ENCODE assay signal across 30 mouse cellular contexts in genomic region chr12:26844917-26845316, GRCm38 (mm10).
DNase-seq lines count a peak whose midpoint lies in the region; ATAC-seq and TF ChIP-seq lines count a peak whose summit lies in the region.
"Had no signal": no experiment of that assay in that cellular context is flagged by ENCODE, and none has a peak within 500 bp of the region (broad histone marks: within the 10 kb centered on the region; RNA-seq: fewer than 3 reads in every experiment).

No protein-coding gene starts in this region.

- no peak for TF ChIP-seq POLR2A in brain, embryonic 14.5 days (IDR thresholded peaks at IDR 0.05; ENCODE audit: borderline replicate concordance, extremely low read depth, insufficient read depth, insufficient read length, poor library complexity, severe bottlenecking)

- DNase-seq in hindbrain, embryonic 10.5 days (ENCODE audit: low spot score): no peak
- DNase-seq in hindbrain, embryonic 14.5 days (ENCODE audit: low spot score): no peak
- peak; percentile 18 for DNase-seq in brain, embryonic 14.5 days (ENCODE audit: low read depth)
- DNase-seq in limb, embryonic 10.5 days (ENCODE audit: low spot score): peak; percentile 45
- DNase-seq in midbrain, postnatal 0 days (ENCODE audit: low spot score): no peak
- no peak for DNase-seq in layer of hippocampus, postnatal 36 days
- DNase-seq: adrenal gland, postnatal 10 days; cerebellum, adult 11 months; cerebellum, adult 9-10 months; gastrocnemius, postnatal 25 days; heart, adult 11 months; kidney, adult 11 months; kidney, postnatal 25 days; right cerebral cortex, postnatal 4 days; thymus, adult 18-20 months; thymus, postnatal 25 days had no signal

- peak overlapping the region; percentile 40 for H3K27ac ChIP-seq in hindbrain, embryonic 10.5 days
- no peak overlapping the region for H3K27ac ChIP-seq in hindbrain, embryonic 14.5 days
- peak overlapping the region; percentile 32 for H3K27ac ChIP-seq in limb, embryonic 10.5 days
- H3K27ac ChIP-seq in neural tube, embryonic 13.5 days (replicated peaks): no peak overlapping the region
- no peak overlapping the region for H3K27ac ChIP-seq in midbrain, postnatal 0 days (ENCODE audit: low read depth, low read length)
- H3K27ac ChIP-seq: embryonic facial prominence, embryonic 12.5 days; forebrain, embryonic 15.5 days; heart, embryonic 10.5 days; heart, embryonic 15.5 days; hindbrain, embryonic 15.5 days; kidney, embryonic 15.5 days; limb, embryonic 15.5 days; liver, embryonic 15.5 days; lung, embryonic 15.5 days; midbrain, embryonic 13.5 days; stomach, postnatal 0 days had no signal

- no peak overlapping the region for H3K9ac ChIP-seq in hindbrain, embryonic 14.5 days
- H3K9ac ChIP-seq in neural tube, embryonic 13.5 days: no peak overlapping the region
- H3K9ac ChIP-seq in midbrain, postnatal 0 days (replicated peaks; ENCODE audit: low read length, poor library complexity, severe bottlenecking): no peak overlapping the region
- H3K9ac ChIP-seq: embryonic facial prominence, embryonic 12.5 days; forebrain, embryonic 15.5 days; heart, embryonic 15.5 days; hindbrain, embryonic 15.5 days; kidney, embryonic 15.5 days; limb, embryonic 15.5 days; liver, embryonic 15.5 days; lung, embryonic 15.5 days; midbrain, embryonic 13.5 days had no signal

- ATAC-seq in hindbrain, embryonic 14.5 days (ENCODE audit: low FRiP score): no peak
- ATAC-seq in neural tube, embryonic 13.5 days (ENCODE audit: low read depth): 0 out of 2 replicates have a peak, but pooled peaks have one; percentile 8
- no peak for ATAC-seq in midbrain, postnatal 0 days (ENCODE audit: low FRiP score)
- ATAC-seq: forebrain, embryonic 15.5 days; inflammation-experienced regulatory T-cells, adult 6 months; midbrain, embryonic 13.5 days had no signal

- no peak overlapping the region for H3K4me2 ChIP-seq in hindbrain, embryonic 14.5 days (replicated peaks)
- H3K4me2 ChIP-seq in neural tube, embryonic 13.5 days: no peak overlapping the region
- H3K4me2 ChIP-seq in midbrain, postnatal 0 days (ENCODE audit: low read depth, low read length, poor library complexity, severe bottlenecking): no peak overlapping the region
- H3K4me2 ChIP-seq: embryonic facial prominence, embryonic 12.5 days; forebrain, embryonic 15.5 days; heart, embryonic 15.5 days; hindbrain, embryonic 15.5 days; kidney, embryonic 15.5 days; limb, embryonic 15.5 days; liver, embryonic 15.5 days; lung, embryonic 15.5 days; midbrain, embryonic 13.5 days had no signal

- H3K4me3 ChIP-seq in hindbrain, embryonic 10.5 days: no peak overlapping the region
- H3K4me3 ChIP-seq in hindbrain, embryonic 14.5 days (replicated peaks; ENCODE audit: low read length): no peak overlapping the region
- no peak overlapping the region for H3K4me3 ChIP-seq in limb, embryonic 10.5 days
- H3K4me3 ChIP-seq in neural tube, embryonic 13.5 days: no peak overlapping the region
- no peak overlapping the region for H3K4me3 ChIP-seq in midbrain, postnatal 0 days (ENCODE audit: low read depth, low read length)
- H3K4me3 ChIP-seq: embryonic facial prominence, embryonic 12.5 days; forebrain, embryonic 15.5 days; heart, embryonic 10.5 days; heart, embryonic 15.5 days; hindbrain, embryonic 15.5 days; kidney, embryonic 15.5 days; limb, embryonic 15.5 days; liver, embryonic 15.5 days; lung, embryonic 15.5 days; midbrain, embryonic 13.5 days had no signal

- H3K36me3 ChIP-seq in hindbrain, embryonic 10.5 days: no peaks in the 10 kb centered on the region
- H3K36me3 ChIP-seq in hindbrain, embryonic 14.5 days (replicated peaks; ENCODE audit: control insufficient read depth, insufficient read depth): no peaks in the 10 kb centered on the region
- no peaks in the 10 kb centered on the region for H3K36me3 ChIP-seq in limb, embryonic 10.5 days
- H3K36me3 ChIP-seq in neural tube, embryonic 13.5 days: no peaks in the 10 kb centered on the region
- no peaks in the 10 kb centered on the region for H3K36me3 ChIP-seq in midbrain, postnatal 0 days (ENCODE audit: insufficient read depth, low read length)
- H3K36me3 ChIP-seq: embryonic facial prominence, embryonic 12.5 days; forebrain, embryonic 15.5 days; G1E; heart, embryonic 10.5 days; heart, embryonic 15.5 days; hindbrain, embryonic 15.5 days; kidney, embryonic 15.5 days; limb, embryonic 15.5 days; liver, embryonic 15.5 days; lung, embryonic 15.5 days; midbrain, embryonic 13.5 days had no signal

- WGBS in hindbrain, embryonic 10.5 days: 78% methylated on average over 12 of the region's 12 CpGs
- WGBS in hindbrain, embryonic 14.5 days: 47% methylated on average over 12 of the region's 12 CpGs
- WGBS in limb, embryonic 10.5 days: 47% methylated on average over 12 of the region's 12 CpGs
- WGBS in neural tube, embryonic 13.5 days: 26% methylated on average over 12 of the region's 12 CpGs
- WGBS in midbrain, postnatal 0 days: 79% methylated on average over 12 of the region's 12 CpGs

- TF ChIP-seq CTCF in brain, embryonic 14.5 days (IDR thresholded peaks at IDR 0.05; ENCODE audit: borderline replicate concordance, extremely low read depth, insufficient read depth, insufficient read length): no peak
- TF ChIP-seq CTCF in midbrain, postnatal 0 days (IDR thresholded peaks at IDR 0.05): no peak

- no peaks in the 10 kb centered on the region for H3K9me3 ChIP-seq in hindbrain, embryonic 10.5 days
- no peaks in the 10 kb centered on the region for H3K9me3 ChIP-seq in hindbrain, embryonic 14.5 days (ENCODE audit: control insufficient read depth, low read length)
- no peaks in the 10 kb centered on the region for H3K9me3 ChIP-seq in limb, embryonic 10.5 days (replicated peaks)
- H3K9me3 ChIP-seq in neural tube, embryonic 13.5 days: no peaks in the 10 kb centered on the region
- H3K9me3 ChIP-seq in midbrain, postnatal 0 days (ENCODE audit: low read length): no peaks in the 10 kb centered on the region
- H3K9me3 ChIP-seq: embryonic facial prominence, embryonic 12.5 days; forebrain, embryonic 15.5 days; heart, embryonic 10.5 days; heart, embryonic 15.5 days; hindbrain, embryonic 15.5 days; kidney, embryonic 15.5 days; limb, embryonic 15.5 days; liver, embryonic 15.5 days; lung, embryonic 15.5 days; midbrain, embryonic 13.5 days had no signal

- no peaks in the 10 kb centered on the region for H3K27me3 ChIP-seq in hindbrain, embryonic 10.5 days (ENCODE audit: insufficient read depth, poor library complexity, severe bottlenecking)
- no peaks in the 10 kb centered on the region for H3K27me3 ChIP-seq in hindbrain, embryonic 14.5 days (ENCODE audit: control insufficient read depth, insufficient read depth, low read length)
- no peaks in the 10 kb centered on the region for H3K27me3 ChIP-seq in limb, embryonic 10.5 days (ENCODE audit: low read depth, poor library complexity, severe bottlenecking)
- no peaks in the 10 kb centered on the region for H3K27me3 ChIP-seq in neural tube, embryonic 13.5 days
- no peaks in the 10 kb centered on the region for H3K27me3 ChIP-seq in midbrain, postnatal 0 days (ENCODE audit: insufficient read depth, low read length)
- H3K27me3 ChIP-seq: embryonic facial prominence, embryonic 12.5 days; forebrain, embryonic 15.5 days; heart, embryonic 15.5 days; hindbrain, embryonic 15.5 days; kidney, embryonic 15.5 days; limb, embryonic 15.5 days; liver, embryonic 15.5 days; lung, embryonic 15.5 days; midbrain, embryonic 13.5 days had no signal

- H3K4me1 ChIP-seq in hindbrain, embryonic 10.5 days (replicated peaks): peaks cover 16% of the 10 kb centered on the region; the same call in 1 of the 2 replicates
- H3K4me1 ChIP-seq in hindbrain, embryonic 14.5 days (replicated peaks; ENCODE audit: control insufficient read depth, insufficient read depth, low read length): peaks cover 4% of the 10 kb centered on the region; the same call in 1 of the 2 replicates
- peaks cover 23% of the 10 kb centered on the region for H3K4me1 ChIP-seq in limb, embryonic 10.5 days
- peaks cover 25% of the 10 kb centered on the region for H3K4me1 ChIP-seq in neural tube, embryonic 13.5 days (replicated peaks)
- no peaks in the 10 kb centered on the region for H3K4me1 ChIP-seq in midbrain, postnatal 0 days (ENCODE audit: insufficient read depth, low read length)
- H3K4me1 ChIP-seq: forebrain, embryonic 15.5 days; heart, embryonic 15.5 days; kidney, embryonic 15.5 days; limb, embryonic 15.5 days; liver, embryonic 15.5 days; lung, embryonic 15.5 days had no signal

Comparison
In these comparisons a context has a peak if more than half of its experiments do, and no peak if none do; other contexts are left out.
1. H3K27ac ChIP-seq: peak in hindbrain, embryonic 10.5 days (single experiment) and limb, embryonic 10.5 days (single experiment); none in hindbrain, embryonic 14.5 days (single experiment), neural tube, embryonic 13.5 days (single experiment) and midbrain, postnatal 0 days (single experiment).
2. DNase-seq: peak in brain, embryonic 14.5 days (single experiment) and limb, embryonic 10.5 days (single experiment); none in hindbrain, embryonic 10.5 days (single experiment), hindbrain, embryonic 14.5 days (single experiment), midbrain, postnatal 0 days (single experiment) and layer of hippocampus, postnatal 36 days (0 of 2).